Mouse (Mus musculus): Measurements from ENCODE around the gene Hip1.

GRCm38 (mm10) chr5:135527986-135528385 lies 16.9 kb downstream of the Hip1 start:
- TF ChIP-seq POLR2A (IDR thresholded peaks at IDR 0.05; ENCODE audit: borderline replicate concordance, low read depth, low read length) (no peak), CTCF (IDR thresholded peaks at IDR 0.05; ENCODE audit: low read depth, low read length) (no peak)
